Mouse (Mus musculus) hindbrain, embryonic 12.5 days (tissue): Measurements from ENCODE around the gene Pitpnc1. TPM values are rescaled to one million over a fixed set of nuclear protein-coding genes. Genes with fewer than 3 reads are reported as not detected.

Experiments used
- ATAC-seq: fragments of 200-750 bp; cut with Nextera tagmentation; 2 replicates; pipeline ENCODE4 v1.8.0; 2017; ENCODE audit warnings: moderate TSS enrichment; ENCODE audit not compliant: low FRiP score
- H3K27ac ChIP-seq: fragments of 300-500 bp; sonication (generic); 2 replicates; pipeline ENCODE4 v1.5.1; 2016; ENCODE audit warnings: mild to moderate bottlenecking
- H3K27me3 ChIP-seq: fragments of 300-500 bp; sonication (generic); 2 replicates; pipeline ENCODE4 v1.6.1; 2016; ENCODE audit warnings: mild to moderate bottlenecking
- H3K36me3 ChIP-seq: fragments of 300-500 bp; sonication (generic); 2 replicates; pipeline ENCODE4 v1.6.1; 2016; ENCODE audit warnings: mild to moderate bottlenecking
- H3K4me1 ChIP-seq: fragments of 300-500 bp; sonication (generic); 2 replicates; pipeline ENCODE4 v1.6.1; 2016
- H3K4me2 ChIP-seq: fragments of 300-500 bp; sonication (generic); replicated peaks from 2 replicates; pipeline ENCODE4 v1.6.1; 2016; ENCODE audit warnings: mild to moderate bottlenecking
- H3K4me3 ChIP-seq: fragments of 300-500 bp; sonication (generic); 2 replicates; pipeline ENCODE4 v1.5.1; 2016; ENCODE audit warnings: mild to moderate bottlenecking
- H3K9ac ChIP-seq: fragments of 300-500 bp; sonication (generic); 2 replicates; pipeline ENCODE4 v1.6.1; 2016; ENCODE audit warnings: mild to moderate bottlenecking, moderate library complexity
- H3K9me3 ChIP-seq: fragments of 300-500 bp; sonication (generic); replicated peaks from 2 replicates; pipeline ENCODE4 v1.6.1; 2016; ENCODE audit warnings: mild to moderate bottlenecking
- WGBS: fragments of 180-500 bp; shearing (Covaris S2); methylation state at CpG from one replicate; pipeline ENCODE4 v1.1.7; 2016; 5-methylcytosine and 5-hydroxymethylcytosine counted together
- polyA plus RNA-seq: library from polyadenylated mRNA; unstranded; fragments of >200 nt; fragmentation: Nextera tagmentation; extraction: Ambion mirVana; gene quantifications from 2 replicates; pipeline ENCODE4 v1.2.1, GENCODE M21; 2016

Gene Pitpnc1
- polyA plus RNA-seq, 1 experiment from 2014 or later: 36.5 TPM

GRCm38 (mm10) chr11:107270564-107270963, 199.9 kb downstream of the Pitpnc1 start:
- 94% methylated on average over 9 of the region's 9 CpGs for WGBS
- ATAC-seq: no peak

GRCm38 (mm10) chr11:107267522-107267921, 203.0 kb downstream of the Pitpnc1 start:
- Histone ChIP-seq H3K36me3 (no peaks in the 10 kb centered on the region), H3K4me1 (peaks cover 5% of the 10 kb centered on the region), H3K4me2 (no peak overlapping the region), H3K9me3 (peaks cover 7% of the 10 kb centered on the region), H3K4me3 (no peak overlapping the region), H3K27me3 (no peaks in the 10 kb centered on the region), H3K27ac (no peak overlapping the region), H3K9ac (no peak overlapping the region)
- no peak for ATAC-seq
- 93% methylated on average over 3 of the region's 3 CpGs for WGBS

More at GRCm38 (mm10) chr11:107270564-107270963, 199.9 kb downstream of the Pitpnc1 start:
- Histone ChIP-seq H3K27me3 (no peaks in the 10 kb centered on the region), H3K9me3 (peaks cover 7% of the 10 kb centered on the region), H3K36me3 (no peaks in the 10 kb centered on the region), H3K4me3 (no peak overlapping the region), H3K4me2 (no peak overlapping the region), H3K4me1 (peaks cover 8% of the 10 kb centered on the region), H3K27ac (no peak overlapping the region), H3K9ac (no peak overlapping the region)

- no peak overlapping the region for H3K4me2 ChIP-seq
- no peaks in the 10 kb centered on the region for H3K27me3 ChIP-seq
- ATAC-seq: no peak
- no peaks in the 10 kb centered on the region for H3K36me3 ChIP-seq
- H3K27ac ChIP-seq: no peak overlapping the region
- no peak overlapping the region for H3K4me3 ChIP-seq
- H3K9ac ChIP-seq: no peak overlapping the region
- H3K9me3 ChIP-seq: peaks cover 7% of the 10 kb centered on the region
- peaks cover 3% of the 10 kb centered on the region for H3K4me1 ChIP-seq
- 88% methylated on average over 4 of the region's 4 CpGs for WGBS
Measured at GRCm38 (mm10) chr11:107265861-107266260, 204.6 kb downstream of the Pitpnc1 start.

DNA sequence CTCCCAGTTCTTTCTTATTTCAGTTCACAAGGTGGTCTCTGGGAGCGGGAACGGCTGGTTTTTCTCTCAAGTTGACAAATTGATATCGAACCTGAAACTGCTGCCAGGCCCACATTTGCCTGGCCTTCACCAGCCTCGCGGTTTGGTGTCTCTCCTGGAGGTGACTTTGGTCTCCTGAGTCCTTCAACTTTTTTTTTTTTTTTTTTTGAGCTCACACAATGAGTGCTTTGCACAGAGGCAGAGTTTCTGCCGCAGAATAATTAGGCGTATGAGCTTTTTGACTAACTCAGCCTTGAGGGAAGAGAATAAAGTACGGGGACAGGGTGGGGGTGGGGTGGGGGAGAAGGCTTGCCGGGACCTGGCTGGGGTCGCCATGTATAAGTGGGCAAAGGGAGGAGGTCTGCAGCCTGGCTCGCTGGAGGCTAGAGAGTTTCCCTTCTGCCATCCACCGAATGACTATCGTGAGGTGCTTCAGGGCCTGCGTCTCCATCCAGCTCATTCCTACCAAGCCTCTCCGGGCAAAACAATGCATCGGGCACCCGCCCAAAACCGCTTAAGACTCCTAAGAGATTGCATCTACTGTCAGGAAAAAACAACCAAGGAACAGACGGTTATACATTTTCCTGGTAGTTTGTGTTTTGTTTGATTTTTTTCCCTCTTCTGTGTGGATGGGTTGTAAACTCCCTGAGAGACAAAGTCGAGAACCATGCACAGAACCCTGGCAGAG, 205.4 kb downstream of the Pitpnc1 start:
- H3K4me3 ChIP-seq: no peak overlapping the region
- no peak for ATAC-seq
- no peak overlapping the region for H3K4me2 ChIP-seq
- no peak overlapping the region; the same call in 1 of the 2 replicates for H3K27ac ChIP-seq
- peaks cover 3% of the 10 kb centered on the region for H3K4me1 ChIP-seq
- no peaks in the 10 kb centered on the region for H3K27me3 ChIP-seq
- H3K9me3 ChIP-seq: peaks cover 7% of the 10 kb centered on the region
- 73% methylated on average over 20 of the region's 20 CpGs for WGBS
- no peaks in the 10 kb centered on the region for H3K36me3 ChIP-seq
- H3K9ac ChIP-seq: no peak overlapping the region

DNA sequence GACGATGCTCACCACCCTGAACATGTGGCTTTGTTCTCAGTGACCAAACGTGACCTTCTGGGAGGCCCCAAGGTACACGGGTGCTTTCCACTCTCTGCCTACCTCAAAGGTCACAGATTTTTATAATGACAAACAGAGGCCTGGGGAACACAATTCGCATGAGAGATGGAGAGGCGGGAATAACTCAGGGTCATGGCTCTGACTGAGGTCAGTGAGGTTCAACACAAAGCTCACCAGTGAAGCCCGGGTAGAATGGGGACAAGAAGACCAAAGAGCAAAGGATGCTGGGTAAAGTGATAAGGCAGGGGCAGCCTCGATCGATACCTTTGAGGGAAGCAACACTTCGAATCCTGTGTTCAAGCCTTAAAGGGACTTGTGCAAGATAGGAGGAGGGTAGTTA, 206.7 kb downstream of the Pitpnc1 start:
- ATAC-seq: no peak
- Histone ChIP-seq H3K9ac (no peak overlapping the region), H3K36me3 (no peaks in the 10 kb centered on the region), H3K27me3 (no peaks in the 10 kb centered on the region), H3K4me1 (peaks cover 6% of the 10 kb centered on the region), H3K27ac (no peak overlapping the region), H3K9me3 (peaks cover 7% of the 10 kb centered on the region), H3K4me3 (no peak overlapping the region), H3K4me2 (no peak overlapping the region)
- WGBS: 77% methylated on average over 9 of the region's 9 CpGs

GRCm38 (mm10) chr11:107259428-107259827, 211.1 kb downstream of the Pitpnc1 start:
- H3K4me2 ChIP-seq: no peak overlapping the region
- H3K9ac ChIP-seq: no peak overlapping the region
- 85% methylated on average over 7 of the region's 7 CpGs for WGBS
- H3K27ac ChIP-seq: no peak overlapping the region
- no peaks in the 10 kb centered on the region for H3K9me3 ChIP-seq
- H3K4me1 ChIP-seq: 0 out of 2 replicates have a peak, but pooled peaks cover 3% of the 10 kb centered on the region
- no peaks in the 10 kb centered on the region for H3K27me3 ChIP-seq
- ATAC-seq: no peak
- H3K4me3 ChIP-seq: no peak overlapping the region
- H3K36me3 ChIP-seq: no peaks in the 10 kb centered on the region

GRCm38 (mm10) chr11:107255185-107255584, 215.3 kb downstream of the Pitpnc1 start:
- H3K9ac ChIP-seq: no peak overlapping the region
- H3K36me3 ChIP-seq: peaks cover 11% of the 10 kb centered on the region; the same call in 1 of the 2 replicates
- no peak overlapping the region for H3K4me3 ChIP-seq
- no peak overlapping the region for H3K27ac ChIP-seq
- no peak overlapping the region for H3K4me2 ChIP-seq
- no peaks in the 10 kb centered on the region for H3K9me3 ChIP-seq
- H3K4me1 ChIP-seq: 0 out of 2 replicates have a peak, but pooled peaks cover 3% of the 10 kb centered on the region
- WGBS: 88% methylated on average over 11 of the region's 11 CpGs
- H3K27me3 ChIP-seq: no peaks in the 10 kb centered on the region
- no peak for ATAC-seq

DNA sequence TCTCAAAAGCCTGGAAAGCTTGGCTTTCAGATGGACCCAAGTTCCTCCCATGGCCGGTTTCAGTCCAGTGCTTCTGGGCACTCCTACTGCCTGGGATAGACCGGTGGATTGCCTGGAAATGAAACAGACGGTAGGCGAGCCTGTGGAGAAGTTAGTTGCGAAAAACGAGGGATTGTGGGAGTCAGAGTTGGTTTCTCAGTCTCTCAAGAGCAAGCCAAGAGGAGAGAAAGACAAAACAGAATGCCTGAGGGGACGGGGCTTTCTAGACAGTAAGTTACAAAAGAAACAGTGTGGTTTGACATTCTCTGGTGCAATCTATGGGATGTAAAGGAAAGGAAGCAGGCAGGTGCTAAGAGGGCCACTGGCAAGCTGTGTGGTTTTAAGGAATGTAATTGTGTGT, 216.3 kb downstream of the Pitpnc1 start:
- Histone ChIP-seq H3K4me1 (no peaks in the 10 kb centered on the region), H3K27ac (no peak overlapping the region)
- 90% methylated on average over 7 of the region's 7 CpGs for WGBS

GRCm38 (mm10) chr11:107252026-107252425, 218.5 kb downstream of the Pitpnc1 start:
- no peak overlapping the region for H3K4me3 ChIP-seq
- peaks cover 15% of the 10 kb centered on the region; the same call in 1 of the 2 replicates for H3K36me3 ChIP-seq
- H3K4me1 ChIP-seq: no peaks in the 10 kb centered on the region
- no peaks in the 10 kb centered on the region for H3K27me3 ChIP-seq
- no peaks in the 10 kb centered on the region for H3K9me3 ChIP-seq
- ATAC-seq: no peak
- H3K27ac ChIP-seq: no peak overlapping the region
- H3K4me2 ChIP-seq: no peak overlapping the region
- H3K9ac ChIP-seq: no peak overlapping the region
- WGBS: 94% methylated on average over 10 of the region's 10 CpGs

More for the DNA sequence above, 216.3 kb downstream of the Pitpnc1 start:
- Histone ChIP-seq H3K4me3 (no peak overlapping the region), H3K9ac (no peak overlapping the region), H3K36me3 (peaks cover 11% of the 10 kb centered on the region; the same call in 1 of the 2 replicates), H3K27me3 (no peaks in the 10 kb centered on the region), H3K9me3 (no peaks in the 10 kb centered on the region), H3K4me2 (no peak overlapping the region)
- ATAC-seq: no peak

DNA sequence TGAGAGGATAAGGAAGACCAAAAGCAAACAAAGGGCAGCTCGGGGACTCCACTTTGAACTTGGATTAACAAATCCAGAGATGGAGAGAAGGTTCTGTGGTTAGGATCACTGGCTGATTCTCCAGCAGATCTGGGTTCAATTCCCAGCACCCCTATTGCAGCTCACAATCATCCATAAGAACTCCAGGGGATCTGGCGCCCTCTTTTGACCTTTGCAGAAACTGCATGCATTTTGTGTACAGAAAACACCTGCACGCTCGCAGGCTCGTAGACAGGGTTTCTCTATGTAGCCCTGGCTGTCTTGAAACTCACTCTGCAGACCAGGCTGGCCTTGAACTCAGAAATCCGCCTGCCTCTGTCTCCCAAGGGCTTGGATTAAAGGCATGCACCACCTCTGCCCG, 219.0 kb downstream of the Pitpnc1 start:
- H3K27me3 ChIP-seq: no peaks in the 10 kb centered on the region
- H3K9me3 ChIP-seq: no peaks in the 10 kb centered on the region
- peaks cover 15% of the 10 kb centered on the region; the same call in 1 of the 2 replicates for H3K36me3 ChIP-seq
- no peak overlapping the region for H3K9ac ChIP-seq
- ATAC-seq: no peak
- no peak overlapping the region for H3K27ac ChIP-seq
- H3K4me2 ChIP-seq: no peak overlapping the region
- WGBS: 84% methylated on average over 7 of the region's 7 CpGs
- no peak overlapping the region for H3K4me3 ChIP-seq
- H3K4me1 ChIP-seq: no peaks in the 10 kb centered on the region

GRCm38 (mm10) chr11:107250882-107251281, 219.6 kb downstream of the Pitpnc1 start:
- no peak overlapping the region for H3K4me3 ChIP-seq
- H3K36me3 ChIP-seq: peaks cover 15% of the 10 kb centered on the region; the same call in 1 of the 2 replicates
- no peaks in the 10 kb centered on the region for H3K4me1 ChIP-seq
- no peak overlapping the region for H3K4me2 ChIP-seq
- no peak overlapping the region for H3K27ac ChIP-seq
- H3K9ac ChIP-seq: no peak overlapping the region
- no peak for ATAC-seq
- no peaks in the 10 kb centered on the region for H3K27me3 ChIP-seq
- H3K9me3 ChIP-seq: 0 out of 2 replicates have a peak, but pooled peaks cover 1% of the 10 kb centered on the region
- WGBS: 92% methylated on average over 8 of the region's 8 CpGs

DNA sequence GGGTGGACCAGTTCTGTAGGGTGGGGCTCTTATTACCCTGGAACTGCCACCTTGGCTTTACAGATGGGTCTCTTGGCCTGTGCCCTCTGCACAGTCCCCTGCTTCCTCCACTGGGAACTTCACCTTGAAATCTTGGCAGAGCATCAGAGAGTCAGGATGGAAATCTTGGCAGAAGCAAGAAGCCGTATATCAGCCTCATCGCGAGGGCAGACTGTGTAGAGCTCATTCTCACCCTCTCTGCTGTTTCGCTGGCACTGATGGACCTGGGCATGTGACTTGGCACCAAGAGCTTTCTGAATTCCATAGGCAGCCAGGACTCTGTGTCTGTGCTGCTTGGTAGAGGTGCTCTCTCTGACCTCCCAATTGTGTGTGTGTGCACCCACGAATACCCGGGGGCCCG, 221.7 kb downstream of the Pitpnc1 start:
- H3K4me1 ChIP-seq: no peaks in the 10 kb centered on the region
- no peak overlapping the region for H3K4me2 ChIP-seq
- H3K4me3 ChIP-seq: no peak overlapping the region
- no peak overlapping the region for H3K9ac ChIP-seq
- no peaks in the 10 kb centered on the region for H3K27me3 ChIP-seq
- 0 out of 2 replicates have a peak, but pooled peaks cover 4% of the 10 kb centered on the region for H3K9me3 ChIP-seq
- ATAC-seq: no peak
- H3K36me3 ChIP-seq: peaks cover 15% of the 10 kb centered on the region
- H3K27ac ChIP-seq: no peak overlapping the region
- WGBS: 97% methylated on average over 7 of the region's 7 CpGs

DNA sequence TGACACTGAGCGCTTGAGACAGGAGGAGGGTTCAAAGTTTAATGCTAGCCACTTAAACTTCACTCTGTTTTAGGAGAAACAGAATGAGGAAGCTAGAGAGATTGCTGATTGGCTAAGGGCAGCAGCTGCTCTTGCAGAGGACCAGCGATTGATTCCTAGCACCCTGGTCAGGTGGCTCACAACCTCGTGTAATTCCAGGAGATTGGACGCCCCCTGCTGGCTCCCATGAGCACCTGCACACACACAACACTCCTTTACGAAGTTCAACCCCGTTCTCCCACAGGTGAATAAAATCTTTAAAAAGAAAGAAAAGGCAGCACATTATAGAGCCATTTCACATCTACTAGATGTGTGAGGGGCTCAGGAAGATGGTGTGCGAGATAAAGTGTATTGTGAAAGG, 224.8 kb downstream of the Pitpnc1 start:
- 85% methylated on average over 7 of the region's 7 CpGs for WGBS
- 0 out of 2 replicates have a peak, but pooled peaks cover 4% of the 10 kb centered on the region for H3K9me3 ChIP-seq
- no peak overlapping the region for H3K4me2 ChIP-seq
- ATAC-seq: no peak
- H3K27me3 ChIP-seq: no peaks in the 10 kb centered on the region
- H3K4me3 ChIP-seq: no peak overlapping the region
- H3K9ac ChIP-seq: no peak overlapping the region
- H3K27ac ChIP-seq: no peak overlapping the region
- peaks cover 6% of the 10 kb centered on the region for H3K36me3 ChIP-seq
- H3K4me1 ChIP-seq: no peaks in the 10 kb centered on the region; the same call in 1 of the 2 replicates
